Mouse (Mus musculus): ENCODE data around the gene Zbtb17. TPM values are rescaled to one million over a fixed set of nuclear protein-coding genes. Genes with fewer than 3 reads are reported as not detected.
A peak's percentile ranks its signal among the peaks of the same experiment; 100 is the strongest.

Zbtb17 gene
- total RNA-seq, 2 experiments from 2014 or later = 32.2 to 33.6 TPM

DNA sequence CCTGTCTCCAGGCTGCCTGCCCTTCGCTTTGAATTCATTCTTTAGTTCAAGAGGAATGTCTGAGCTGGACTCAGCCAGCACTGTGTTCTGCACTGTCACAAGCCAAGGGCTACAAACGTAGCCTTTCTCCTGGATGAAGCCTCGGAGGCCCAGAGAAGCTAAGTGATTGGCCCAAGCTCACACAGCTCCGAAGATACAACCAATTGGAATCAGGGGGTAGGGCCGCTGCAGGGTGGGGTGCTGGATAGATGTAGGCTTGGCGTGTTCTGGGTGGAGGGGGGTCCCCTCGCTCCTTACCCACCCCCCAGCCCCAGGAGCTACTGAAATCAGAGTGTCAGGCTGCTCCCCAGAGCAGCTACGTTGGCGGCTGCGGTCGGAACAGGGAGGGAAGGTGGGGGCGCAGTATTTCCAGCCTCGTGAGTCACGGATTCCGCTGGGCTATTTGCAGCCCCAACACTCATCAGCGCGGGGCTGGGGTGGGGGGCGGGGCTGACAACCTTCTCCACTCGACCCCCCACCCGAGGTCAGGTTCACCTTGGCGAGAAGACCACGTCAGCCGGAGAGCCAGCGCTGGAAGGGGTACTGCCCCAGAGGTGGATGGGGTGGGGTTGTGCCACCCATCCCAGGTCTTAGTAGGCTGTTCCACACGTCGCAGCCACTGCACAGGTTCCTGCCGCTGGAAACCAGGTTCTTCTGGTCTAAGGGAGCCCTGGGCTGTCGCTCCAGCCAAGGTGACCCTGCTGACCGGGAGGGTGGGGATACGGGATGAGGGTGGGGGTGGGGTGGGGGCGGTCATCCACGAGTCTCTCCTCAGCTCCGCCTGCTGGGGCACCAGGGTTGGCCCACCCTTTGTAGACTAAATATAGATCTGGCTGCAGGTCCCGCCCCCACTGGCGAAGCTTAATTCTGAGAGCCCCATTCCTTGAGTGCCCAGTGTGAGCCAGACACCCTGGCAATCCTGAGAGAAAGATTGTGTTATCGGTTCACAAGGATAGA is 18.7 kb upstream of the Zbtb17 start:
- peak; percentile 34 to 40 for DNase-seq (ENCODE audit: extremely low spot score in 1 of 2, low spot score in 1 of 2)

GRCm38 (mm10) chr4:141426796-141427745 is 17.4 kb upstream of the Zbtb17 start:
- DNase-seq (ENCODE audit: extremely low spot score in 1 of 2, low spot score in 1 of 2) = no peak

- DNase-seq (ENCODE audit: extremely low spot score in 1 of 2, low spot score in 1 of 2) = no peak
Observed at GRCm38 (mm10) chr4:141427921-141428320, 16.5 kb upstream of the Zbtb17 start.

DNA sequence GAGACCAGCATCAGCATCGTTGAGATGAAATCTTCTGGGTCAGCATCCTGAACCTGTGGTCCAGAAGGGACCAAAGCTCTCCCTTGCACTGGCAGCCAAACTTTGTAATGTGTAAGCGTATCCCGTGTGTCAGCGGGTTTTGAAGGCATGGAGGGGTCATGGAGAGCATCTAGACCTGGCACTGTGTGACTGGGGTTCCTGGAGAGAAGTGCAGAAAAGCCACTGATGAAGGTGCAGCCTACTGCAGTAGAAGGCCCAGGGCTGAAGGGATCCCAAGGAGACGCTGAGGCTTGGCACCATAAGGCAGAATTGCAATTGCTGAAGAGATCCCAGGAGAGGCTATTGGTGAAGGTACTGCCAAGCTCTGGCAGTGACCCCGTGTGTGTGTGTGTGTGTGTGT is 15.1 kb upstream of the Zbtb17 start:
- no peak for DNase-seq (ENCODE audit: extremely low spot score in 1 of 2, low spot score in 1 of 2)

DNA sequence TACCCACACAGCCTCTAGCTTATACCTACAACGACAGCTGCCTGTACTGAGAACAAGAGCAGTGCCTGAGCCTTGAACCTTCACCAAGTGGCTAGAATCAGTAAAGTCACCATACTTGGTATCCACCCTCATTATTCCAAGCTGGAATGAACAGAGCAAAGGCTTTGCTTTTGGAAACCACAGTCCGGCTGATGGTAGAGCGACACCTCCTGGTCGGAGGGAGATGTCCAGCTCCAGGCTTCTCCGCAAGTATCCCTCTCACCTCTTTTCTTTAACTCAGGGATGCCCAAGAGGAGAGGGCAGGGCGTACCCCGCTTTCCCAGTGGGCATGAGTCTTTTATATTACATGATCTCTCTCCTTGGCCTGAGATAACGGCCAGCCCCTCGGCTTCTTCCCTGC is 14.6 kb upstream of the Zbtb17 start:
- peak in 1 of 2 experiments; percentile 30 for DNase-seq (ENCODE audit: extremely low spot score in 1 of 2, low spot score in 1 of 2)

- peak; percentile 58 to 76 for DNase-seq (ENCODE audit: extremely low spot score in 1 of 2, low spot score in 1 of 2)
Observed at GRCm38 (mm10) chr4:141430997-141431396, 13.5 kb upstream of the Zbtb17 start.

DNA sequence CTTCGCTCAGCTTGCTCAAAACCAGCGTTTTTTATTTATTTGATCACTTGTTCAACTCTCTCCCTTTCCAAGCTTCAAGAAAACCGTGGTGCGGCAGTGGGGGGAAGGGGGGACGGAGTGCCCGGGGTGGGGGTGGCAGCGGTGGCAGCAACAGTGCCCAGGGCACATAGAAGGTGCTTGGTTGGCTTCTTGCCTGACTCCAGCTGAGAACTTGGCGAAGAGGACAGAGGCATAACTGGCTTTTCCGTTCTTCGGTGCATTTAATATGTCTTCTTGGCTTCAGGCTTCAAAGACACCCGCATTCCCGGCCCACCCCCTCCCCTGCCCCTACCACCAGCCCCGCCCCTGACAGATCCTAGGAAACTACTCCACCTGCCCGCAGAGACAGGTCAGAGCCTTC is 11.8 kb upstream of the Zbtb17 start:
- no peak for DNase-seq (ENCODE audit: extremely low spot score in 1 of 2, low spot score in 1 of 2)

DNA sequence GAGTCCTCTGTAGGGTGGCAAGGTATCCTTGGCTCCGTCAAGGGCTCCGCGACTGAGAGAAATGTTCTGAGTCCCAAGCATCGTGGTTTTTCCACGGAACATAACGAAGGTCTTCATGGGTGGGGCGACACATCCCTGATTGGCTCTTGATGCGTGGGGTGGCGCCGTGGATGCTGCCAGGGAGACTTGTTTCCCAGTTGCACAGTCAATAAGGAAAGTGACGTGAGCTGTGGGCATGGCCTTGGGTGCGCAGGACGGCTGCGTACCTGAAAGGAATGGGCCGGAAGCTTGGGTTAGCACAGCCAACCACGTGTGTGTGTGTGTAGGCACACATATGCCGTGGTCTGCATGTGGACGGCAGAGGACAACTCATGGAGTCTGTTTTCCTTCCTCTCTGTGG is 11.3 kb upstream of the Zbtb17 start:
- no peak for DNase-seq (ENCODE audit: extremely low spot score in 1 of 2, low spot score in 1 of 2)

DNA sequence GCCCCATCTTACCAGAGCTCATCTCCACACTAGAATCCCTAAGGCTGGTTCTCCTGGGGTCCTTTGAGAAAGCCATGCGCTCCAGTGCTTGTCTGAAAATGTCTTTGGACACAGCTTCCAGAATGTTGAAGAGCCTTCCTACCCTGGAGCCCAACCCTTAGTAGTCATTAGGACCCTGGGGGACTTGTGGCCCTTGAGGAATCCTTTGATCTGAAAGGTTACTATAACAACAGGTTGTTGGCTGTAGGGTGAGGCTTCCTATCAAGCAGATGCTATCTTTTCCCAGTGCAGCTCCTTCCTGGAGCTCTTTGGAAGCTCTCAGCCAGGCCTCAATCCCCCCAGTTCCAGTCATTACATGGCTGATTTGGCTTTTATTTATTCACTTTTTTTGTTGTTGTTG is 8.5 kb upstream of the Zbtb17 start, which contains the start of gene Srarp:
Gene Srarp, minus strand, starts transcription at position 132 of the 400 bp plus-strand sequence.
- no peak for DNase-seq (ENCODE audit: extremely low spot score in 1 of 2, low spot score in 1 of 2)

DNA sequence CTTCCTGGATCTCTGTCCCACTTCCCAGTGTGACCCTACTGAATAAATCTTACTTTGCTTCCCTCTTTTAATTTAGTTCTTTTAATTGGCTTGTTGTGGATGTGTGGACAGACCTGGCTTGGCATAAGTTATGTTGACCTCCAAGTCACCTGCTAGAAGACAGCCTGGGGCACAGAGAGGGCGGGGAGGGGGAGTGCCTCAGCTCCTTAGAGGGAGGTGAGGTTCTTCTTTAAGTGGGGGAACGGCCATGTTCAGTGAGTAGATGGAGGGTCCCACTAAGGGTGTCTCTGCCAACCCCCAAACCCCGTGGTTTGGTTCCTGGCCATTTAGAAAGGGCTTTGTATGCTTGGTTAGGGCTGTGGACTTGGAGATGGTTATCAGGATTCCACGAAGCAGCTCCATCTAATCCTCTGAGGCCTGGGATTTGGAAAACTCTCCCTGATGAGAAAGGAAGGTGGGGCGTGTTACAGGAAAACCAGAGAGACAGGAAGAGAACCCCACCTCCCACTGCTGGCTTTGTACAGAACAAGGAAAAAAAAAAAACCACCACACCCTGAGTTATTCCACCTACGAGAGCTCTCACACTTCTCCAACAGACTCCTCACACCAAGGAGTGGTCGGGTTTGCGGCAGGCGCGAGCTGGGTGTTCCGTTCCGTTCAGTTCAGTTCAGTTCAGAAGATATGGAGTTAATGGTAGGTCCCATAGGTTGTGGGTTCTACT is 5.2 kb upstream of the Zbtb17 start:
- DNase-seq (ENCODE audit: extremely low spot score in 1 of 2, low spot score in 1 of 2) = no peak

- DNase-seq (ENCODE audit: extremely low spot score in 1 of 2, low spot score in 1 of 2) = no peak
Observed at GRCm38 (mm10) chr4:141440877-141441276, 3.6 kb upstream of the Zbtb17 start.

DNA sequence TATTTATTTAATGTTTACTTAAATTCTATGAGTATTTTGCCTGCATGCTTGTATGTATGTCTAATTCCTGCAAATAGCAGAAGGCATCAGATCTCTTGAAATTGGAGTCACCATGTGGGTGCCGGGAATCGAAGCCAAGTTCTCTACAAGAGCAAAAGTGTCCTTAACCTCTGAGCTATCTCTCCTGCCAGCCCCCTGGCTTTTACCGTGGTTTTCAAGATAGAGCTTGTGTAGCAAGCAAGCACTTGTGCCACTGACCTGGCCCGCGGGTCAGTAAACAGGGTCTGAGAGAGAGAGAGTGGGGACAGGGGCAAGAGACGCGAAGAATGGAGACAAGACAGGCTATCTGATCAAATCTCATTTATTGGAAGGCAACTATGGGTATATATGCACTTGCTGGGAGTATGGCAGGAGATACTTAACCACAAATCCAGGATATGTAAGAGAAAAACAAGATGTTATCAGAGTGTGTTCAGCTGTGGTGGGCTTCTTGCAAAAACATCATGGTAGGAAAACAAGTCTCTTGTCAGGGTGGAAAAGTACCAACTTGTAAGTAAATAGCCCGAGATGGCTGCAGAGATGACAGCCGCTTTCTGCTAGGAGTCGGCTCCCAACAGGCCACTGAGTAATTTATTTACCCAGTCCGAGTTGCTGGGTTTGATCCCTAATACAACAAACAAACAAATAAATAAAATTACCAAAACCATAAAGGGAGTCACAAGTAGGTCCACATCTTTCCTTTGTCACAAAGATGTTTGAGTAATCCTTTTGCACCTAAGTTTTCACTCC is 619 bp upstream of the Zbtb17 start:
- DNase-seq (ENCODE audit: extremely low spot score in 1 of 2, low spot score in 1 of 2) = no peak

GRCm38 (mm10) chr4:141445328-141445720 is 870 bp downstream of the Zbtb17 start:
- DNase-seq (ENCODE audit: extremely low spot score in 1 of 2, low spot score in 1 of 2) = no peak

GRCm38 (mm10) chr4:141446211-141446610 is 1.8 kb downstream of the Zbtb17 start:
- no peak for DNase-seq (ENCODE audit: extremely low spot score in 1 of 2, low spot score in 1 of 2)

DNA sequence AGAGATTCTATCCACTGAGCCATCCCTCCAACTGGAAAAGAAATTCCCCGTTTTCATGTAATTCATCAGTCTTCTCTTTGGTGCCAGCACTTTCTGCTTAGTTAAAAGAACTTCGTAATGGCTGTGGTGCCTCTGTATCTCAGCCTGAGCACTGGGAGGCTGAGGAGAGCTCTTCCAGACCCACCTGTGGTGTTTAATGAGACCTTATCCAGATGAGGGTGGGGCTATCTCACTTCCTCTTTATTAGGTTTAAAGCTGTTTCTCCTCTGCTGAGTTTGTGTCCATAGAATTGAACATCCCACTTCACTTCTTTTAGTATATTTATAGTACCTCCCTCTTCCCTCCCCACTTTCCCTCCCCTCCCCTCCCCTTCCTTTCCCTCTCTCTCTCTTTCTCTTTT is 6.8 kb downstream of the Zbtb17 start:
- DNase-seq (ENCODE audit: extremely low spot score in 1 of 2, low spot score in 1 of 2) = no peak

- DNase-seq (ENCODE audit: extremely low spot score in 1 of 2, low spot score in 1 of 2) = no peak
Observed at GRCm38 (mm10) chr4:141451916-141452450, 7.5 kb downstream of the Zbtb17 start.

DNA sequence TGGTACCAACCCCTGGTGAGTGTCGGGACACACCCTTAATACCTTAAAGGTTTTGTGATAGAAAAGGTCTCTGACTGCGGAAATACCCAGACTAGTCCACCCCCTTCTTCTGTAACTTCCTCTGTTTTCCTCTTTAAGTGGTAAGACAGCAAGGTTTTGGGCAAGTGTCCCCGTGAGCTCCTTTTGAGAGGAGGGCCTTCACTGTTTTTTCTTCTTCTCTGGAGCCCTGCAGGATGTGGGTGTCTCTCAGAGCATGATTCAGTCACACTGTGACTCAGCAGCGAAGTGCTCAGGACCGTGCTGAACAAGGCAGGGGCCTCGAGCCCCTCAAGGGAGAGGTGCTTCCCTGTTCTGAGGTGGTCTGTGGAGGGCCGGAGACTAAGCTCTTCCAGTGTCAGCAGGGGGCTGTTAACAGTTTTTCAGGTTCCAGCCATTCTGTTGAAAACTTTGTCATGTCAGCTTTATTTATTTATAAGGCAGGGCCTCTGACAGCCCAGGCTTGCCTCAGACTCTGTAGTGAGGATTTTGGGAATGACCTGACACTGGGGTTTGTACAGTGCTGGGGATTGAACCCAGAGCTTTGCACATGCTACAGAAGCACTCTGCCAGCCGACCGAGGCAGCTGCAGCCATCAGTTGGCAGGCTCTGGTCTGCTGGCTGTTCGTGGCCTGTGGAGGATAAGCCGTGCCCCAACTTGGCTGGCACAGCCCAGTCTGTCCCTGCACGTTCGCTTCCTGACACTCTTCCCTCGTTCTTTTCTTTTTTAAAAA is 10.3 kb downstream of the Zbtb17 start:
- DNase-seq (ENCODE audit: extremely low spot score in 1 of 2, low spot score in 1 of 2) = no peak

DNA sequence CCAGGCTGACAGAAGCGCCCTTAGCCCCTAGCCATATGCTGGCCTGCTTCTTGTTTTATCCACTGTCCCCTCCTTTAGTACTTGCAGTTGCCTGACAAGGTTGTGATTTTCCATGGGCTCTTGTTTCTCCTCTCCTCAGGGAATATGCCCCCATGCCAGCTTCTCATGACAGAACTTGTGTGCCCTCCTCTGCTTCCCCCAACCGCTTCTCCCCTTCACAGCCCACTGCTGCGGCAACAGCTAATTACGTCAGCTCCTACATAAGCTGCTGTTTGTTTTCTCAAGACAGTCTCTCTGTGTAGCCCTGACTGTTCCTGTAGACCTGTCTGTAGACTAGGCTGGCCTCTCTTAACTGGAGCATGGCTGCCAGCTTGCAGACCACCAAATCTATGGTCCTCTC is 11.1 kb downstream of the Zbtb17 start:
- DNase-seq (ENCODE audit: extremely low spot score in 1 of 2, low spot score in 1 of 2) = no peak
